Mouse (Mus musculus) lung, embryonic 14.5 days (tissue): ENCODE measurements around the gene Unc93a2. TPM values are rescaled to one million over a fixed set of nuclear protein-coding genes. Genes with fewer than 3 reads are reported as not detected.
A peak's percentile ranks its signal among the peaks of the same experiment; 100 is the strongest.
"Not testable (repeated sequence)": the region's sequence is repeated elsewhere in the genome, so short reads cannot be mapped to it uniquely, and the experiment has no call there.

Experiments
- ATAC-seq: fragments of 200-750 bp; cut with Nextera tagmentation; 2 replicates; pipeline ENCODE4 v1.8.0; 2017; ENCODE audit warnings: mild to moderate bottlenecking, moderate TSS enrichment, moderate library complexity; ENCODE audit not compliant: insufficient read depth
- DNase-seq: peaks from one replicate; pipeline ENCODE4 v3.0.0-alpha.2; 2015
- H3K27ac ChIP-seq: fragments of 300-500 bp; sonication (generic); 2 replicates; pipeline ENCODE4 v1.5.1; 2014; ENCODE audit warnings: low read depth, mild to moderate bottlenecking, moderate library complexity
- H3K27me3 ChIP-seq: fragments of 300-500 bp; sonication (generic); 2 replicates; pipeline ENCODE4 v1.6.1; 2014; ENCODE audit warnings: low read length, control low read depth; ENCODE audit not compliant: insufficient read depth
- H3K36me3 ChIP-seq: fragments of 300-500 bp; sonication (generic); 2 replicates; pipeline ENCODE4 v1.6.1; 2014; ENCODE audit warnings: control low read depth; ENCODE audit not compliant: insufficient read depth
- H3K4me1 ChIP-seq: fragments of 300-500 bp; sonication (generic); 2 replicates; pipeline ENCODE4 v1.6.1; 2014; ENCODE audit warnings: antibody characterized with exemption, control low read depth; ENCODE audit not compliant: insufficient read depth
- H3K4me2 ChIP-seq: fragments of 300-500 bp; sonication (generic); 2 replicates; pipeline ENCODE4 v1.6.1; 2014; ENCODE audit warnings: mild to moderate bottlenecking
- H3K4me3 ChIP-seq: fragments of 300-500 bp; sonication (generic); 2 replicates; pipeline ENCODE4 v1.5.1; 2014; ENCODE audit warnings: low read depth, low read length
- H3K9ac ChIP-seq: fragments of 300-500 bp; sonication (generic); 2 replicates; pipeline ENCODE4 v1.6.1; 2014
- H3K9me3 ChIP-seq: fragments of 300-500 bp; sonication (generic); 2 replicates; pipeline ENCODE4 v1.6.1; 2016; ENCODE audit warnings: low read depth, low read length, control low read depth
- WGBS: fragments of 180-500 bp; shearing (Covaris S2); extraction: QIAGEN DNeasy Blood & Tissue Kit; methylation state at CpG from one replicate; pipeline ENCODE4 v1.1.7; 2014; 5-methylcytosine and 5-hydroxymethylcytosine counted together
- polyA plus RNA-seq: library from polyadenylated mRNA; unstranded; fragments of >200 nt; fragmentation: Nextera tagmentation; extraction: Ambion mirVana; gene quantifications from 2 replicates; pipeline ENCODE4 v1.2.1, GENCODE M21; 2014

The Unc93a2 gene
- polyA plus RNA-seq, 1 experiment from 2014 or later: not detected

GRCm38 (mm10) chr17:7332745-7333144 lies 52.5 kb downstream of the Unc93a2 start:
- H3K4me2 ChIP-seq, H3K9ac ChIP-seq, DNase-seq, H3K27ac ChIP-seq, H3K4me1 ChIP-seq, H3K9me3 ChIP-seq, ATAC-seq, H3K36me3 ChIP-seq, H3K27me3 ChIP-seq, H3K4me3 ChIP-seq: not testable (repeated sequence)
- 66% methylated on average over 3 of the region's 5 CpGs for WGBS

- H3K9ac ChIP-seq, H3K4me3 ChIP-seq, H3K4me1 ChIP-seq, DNase-seq, H3K9me3 ChIP-seq, H3K27me3 ChIP-seq, H3K36me3 ChIP-seq, H3K4me2 ChIP-seq, H3K27ac ChIP-seq: not testable (repeated sequence)
- WGBS: 41% methylated on average over 5 of the region's 8 CpGs
- peak; percentile 21; the same call in 1 of the 2 replicates for ATAC-seq
These were observed 58.8 kb downstream of the Unc93a2 start for GRCm38 (mm10) chr17:7326415-7326814.

- not testable (repeated sequence) for H3K27ac ChIP-seq, H3K4me1 ChIP-seq, H3K9ac ChIP-seq, H3K9me3 ChIP-seq, H3K4me3 ChIP-seq, DNase-seq, H3K27me3 ChIP-seq, H3K36me3 ChIP-seq, ATAC-seq, H3K4me2 ChIP-seq
- 94% methylated on average over 3 of the region's 5 CpGs for WGBS
These were observed 60.9 kb downstream of the Unc93a2 start, which contains the start of gene Tcp10a for GRCm38 (mm10) chr17:7324346-7324745. Gene Tcp10a (plus strand): TSS chr17:7324646.

- not testable (repeated sequence) for H3K4me2 ChIP-seq, H3K4me1 ChIP-seq, H3K27ac ChIP-seq, H3K9ac ChIP-seq, ATAC-seq, H3K27me3 ChIP-seq, H3K36me3 ChIP-seq, H3K4me3 ChIP-seq, H3K9me3 ChIP-seq, DNase-seq
- WGBS: 82% methylated on average over 6 of the region's 6 CpGs
These were observed 65.5 kb downstream of the Unc93a2 start for GRCm38 (mm10) chr17:7319789-7320188.

GRCm38 (mm10) chr17:7315693-7316382 lies 69.4 kb downstream of the Unc93a2 start:
- ATAC-seq: not testable (repeated sequence)

More at GRCm38 (mm10) chr17:7315693-7316382, 69.4 kb downstream of the Unc93a2 start:
- not testable (repeated sequence) for H3K4me3 ChIP-seq, H3K4me2 ChIP-seq, H3K4me1 ChIP-seq, H3K27me3 ChIP-seq, H3K36me3 ChIP-seq, H3K9ac ChIP-seq, H3K9me3 ChIP-seq, DNase-seq, H3K27ac ChIP-seq
- 77% methylated on average over 6 of the region's 8 CpGs for WGBS

Other genes with a start within 250 kb of the Unc93a2 start
- 15.1 and 16.9 TPM in 2 replicates for gene Rps6ka2, start 215.3 kb downstream of the Unc93a2 start, polyA plus RNA-seq
- gene Tcp10a, start 60.8 kb downstream of the Unc93a2 start, polyA plus RNA-seq: not detected in 2 replicates
- not detected in 2 replicates for gene Ttll2, start 32.8 kb downstream of the Unc93a2 start, polyA plus RNA-seq
- gene Gm49630, start 13.5 kb downstream of the Unc93a2 start, polyA plus RNA-seq: not detected in 2 replicates